Comparison of ENCODE assay signal across 7 mouse cellular contexts in genomic region chr6:126702116-126702515, GRCm38 (mm10). TPM values are rescaled to one million over a fixed set of nuclear protein-coding genes. Genes with fewer than 3 reads are reported as not detected.
DNase-seq lines count a peak whose midpoint lies in the region; ATAC-seq and TF ChIP-seq lines count a peak whose summit lies in the region.

No protein-coding gene starts in this region.

- TF ChIP-seq EP300 in heart, adult 2 months (IDR thresholded peaks at IDR 0.05; ENCODE audit: insufficient read depth, low read depth, low read length), result 0 out of 2 replicates have a peak, but pooled peaks have one; percentile 30

- no peak overlapping the region for H3K4me3 ChIP-seq in heart, adult 2 months
- peak overlapping the region; percentile 26 for H3K4me3 ChIP-seq in limb, embryonic 13.5 days
- H3K4me3 ChIP-seq in midbrain, embryonic 15.5 days, result no peak overlapping the region

- H3K79me2 ChIP-seq in heart, adult 2 months (replicated peaks; ENCODE audit: control insufficient read depth, insufficient read depth, low read length), result no peaks in the 10 kb centered on the region

- H3K9ac ChIP-seq in heart, adult 2 months (ENCODE audit: low read depth, low read length), result peak overlapping the region; percentile 57; the same call in 1 of the 2 replicates
- H3K9ac ChIP-seq in limb, embryonic 13.5 days, result peak overlapping the region; percentile 19; the same call in 1 of the 2 replicates
- 0 out of 2 replicates have a peak overlapping the region, but pooled peaks have one; percentile 25 for H3K9ac ChIP-seq in midbrain, embryonic 15.5 days

- no peaks in the 10 kb centered on the region for H3K9me3 ChIP-seq in limb, embryonic 13.5 days
- H3K9me3 ChIP-seq in midbrain, embryonic 15.5 days, result no peaks in the 10 kb centered on the region

- H3K4me1 ChIP-seq in heart, adult 2 months (ENCODE audit: control insufficient read depth, insufficient read depth, low read length), result peaks cover 2% of the 10 kb centered on the region; the same call in 1 of the 2 replicates
- peaks cover 6% of the 10 kb centered on the region; the same call in 1 of the 2 replicates for H3K4me1 ChIP-seq in limb, embryonic 13.5 days
- H3K4me1 ChIP-seq in midbrain, embryonic 15.5 days, result peaks cover 12% of the 10 kb centered on the region

- H3K27me3 ChIP-seq in heart, adult 2 months (ENCODE audit: control insufficient read depth, insufficient read depth, low read length), result 0 out of 2 replicates have a peak, but pooled peaks cover 1% of the 10 kb centered on the region
- peaks cover 35% of the 10 kb centered on the region for H3K27me3 ChIP-seq in limb, embryonic 13.5 days
- no peaks in the 10 kb centered on the region for H3K27me3 ChIP-seq in midbrain, embryonic 15.5 days (replicated peaks)

- ATAC-seq in limb, embryonic 13.5 days (ENCODE audit: low FRiP score, low read depth), result peak; percentile 63; the same call in 1 of the 2 replicates
- peak; percentile 86 for ATAC-seq in midbrain, embryonic 15.5 days (replicated peaks)

- 4% methylated on average over 12 of the region's 12 CpGs for WGBS in heart, adult 2 months
- 2% methylated on average over 12 of the region's 12 CpGs for WGBS in limb, embryonic 13.5 days
- 3% methylated on average over 12 of the region's 12 CpGs for WGBS in midbrain, embryonic 15.5 days

- H3K4me2 ChIP-seq in limb, embryonic 13.5 days (replicated peaks), result peak overlapping the region; percentile 57
- peak overlapping the region; percentile 34 for H3K4me2 ChIP-seq in midbrain, embryonic 15.5 days

- intact Hi-C loops in heart, adult 2 months (cut with DNase I), result loop anchor here (1.0 kb wide), 2 partner anchors 138 to 202 kb away; no protein-coding TSS in a partner anchor

- H3K36me3 ChIP-seq in heart, adult 2 months (ENCODE audit: control insufficient read depth, insufficient read depth, low read length), result no peaks in the 10 kb centered on the region
- H3K36me3 ChIP-seq in limb, embryonic 13.5 days, result no peaks in the 10 kb centered on the region
- H3K36me3 ChIP-seq in midbrain, embryonic 15.5 days (replicated peaks), result no peaks in the 10 kb centered on the region

- no peak overlapping the region for H3K27ac ChIP-seq in heart, adult 2 months
- no peak overlapping the region for H3K27ac ChIP-seq in limb, embryonic 13.5 days
- H3K27ac ChIP-seq in midbrain, embryonic 15.5 days, result no peak overlapping the region

- DNase-seq in adrenal gland, postnatal 10 days, result peak; percentile 82
- peak; percentile 81 for DNase-seq in embryo, embryonic 9.5 days (ENCODE audit: extremely low spot score)
- DNase-seq in heart, adult 2 months, result peak; percentile 55 to 73
- peak; percentile 62 to 78 for DNase-seq in kidney, adult 8-10 months
- peak; percentile 24 to 55 for DNase-seq in spleen, postnatal 10 days (ENCODE audit: low spot score in 2 of 2)

- TF ChIP-seq POLR2A in heart, adult 2 months (IDR thresholded peaks at IDR 0.05; ENCODE audit: insufficient read depth, low read depth, low read length), result no peak

- TF ChIP-seq CTCF in heart, adult 2 months (IDR thresholded peaks at IDR 0.05), result peak; percentile 97

RNA-seq across cellular contexts. Expression of gene Kcna6, which starts 38.4 kb away (rescaled TPM):
- total RNA-seq in adrenal gland, postnatal 10 days (2021), result 1 to 10 TPM; 3.3 to 5.7 TPM
- 1 to 10 TPM; 1.2 TPM for total RNA-seq in heart, adult 2 months (2021)
- 1.1 and 1.2 TPM in 2 replicates for polyA plus RNA-seq in heart, adult 2 months (2012; rRNA removed)
- 8.7 and 9.0 TPM in 2 replicates for polyA plus RNA-seq in limb, embryonic 13.5 days (2015; fragmentation: Nextera tagmentation; extraction: Ambion mirVana)
- polyA plus RNA-seq in midbrain, embryonic 15.5 days (2015; fragmentation: Nextera tagmentation; extraction: Ambion mirVana), result 17.8 and 20.4 TPM in 2 replicates

RNA-seq across cellular contexts. Expression of gene Kcna1, which starts 55.9 kb away (rescaled TPM):
- 1 to 10 TPM; 2.6 to 3.1 TPM for total RNA-seq in adrenal gland, postnatal 10 days (2021)
- 1 to 10 TPM; 2.6 to 2.9 TPM for total RNA-seq in heart, adult 2 months (2021)
- polyA plus RNA-seq in heart, adult 2 months (2012; rRNA removed), result 1.8 and 2.2 TPM in 2 replicates
- polyA plus RNA-seq in limb, embryonic 13.5 days (2015; fragmentation: Nextera tagmentation; extraction: Ambion mirVana), result 3.3 and 3.5 TPM in 2 replicates
- polyA plus RNA-seq in midbrain, embryonic 15.5 days (2015; fragmentation: Nextera tagmentation; extraction: Ambion mirVana), result 1.5 and 1.6 TPM in 2 replicates
